Mouse (Mus musculus) frontal cortex, adult 2 months (tissue): ENCODE data around the gene Sult1e1. TPM values are rescaled to one million over a fixed set of nuclear protein-coding genes. Genes with fewer than 3 reads are reported as not detected.

ENCODE experiments used
- DNase-seq, 2 experiments: peaks; one replicate each; pipeline ENCODE4 v3.0.0; 2022; ENCODE audit warnings: low spot score in 1 of 2; ENCODE audit errors: extremely low spot score in 1 of 2
- polyA plus RNA-seq: library from polyadenylated mRNA; depleted of rRNA; stranded (reverse); fragments of >200 nt; gene quantifications from 2 replicates; pipeline ENCODE4 v1.2.3, GENCODE M21; 2012; rRNA removed

The Sult1e1 gene
- polyA plus RNA-seq, result 0.11 TPM in 1 of 2 replicates, not detected in the other

GRCm38 (mm10) chr5:87591494-87591893 is at the start of gene Sult1e1:
TSS of gene Sult1e1 (minus strand) at chr5:87591594.
- no peak for DNase-seq

- DNase-seq, result peak in 1 of 2 experiments; percentile 0
Observed at GRCm38 (mm10) chr5:87622681-87623080, 31.3 kb upstream of the Sult1e1 start.

- no peak for DNase-seq
Observed at GRCm38 (mm10) chr5:87615128-87615390, 23.7 kb upstream of the Sult1e1 start.

- DNase-seq, result no peak
Observed at GRCm38 (mm10) chr5:87614364-87615127, 23.2 kb upstream of the Sult1e1 start.

GRCm38 (mm10) chr5:87601018-87601417 is 9.6 kb upstream of the Sult1e1 start:
- no peak for DNase-seq

GRCm38 (mm10) chr5:87597891-87598290 is 6.5 kb upstream of the Sult1e1 start:
- no peak for DNase-seq

GRCm38 (mm10) chr5:87589916-87590315 is 1.5 kb downstream of the Sult1e1 start:
- DNase-seq, result no peak

GRCm38 (mm10) chr5:87580389-87580788 is 11.0 kb downstream of the Sult1e1 start:
- no peak for DNase-seq

GRCm38 (mm10) chr5:87574174-87574573 is 17.2 kb downstream of the Sult1e1 start:
- DNase-seq, result no peak

- no peak for DNase-seq
Observed at GRCm38 (mm10) chr5:87573490-87573889, 17.9 kb downstream of the Sult1e1 start.

- no peak for DNase-seq
Observed at GRCm38 (mm10) chr5:87572781-87573180, 18.6 kb downstream of the Sult1e1 start.

GRCm38 (mm10) chr5:87568845-87569244 is 22.5 kb downstream of the Sult1e1 start, which contains the start of gene Sult1d1:
TSS of gene Sult1d1 (minus strand) at chr5:87569027.
- DNase-seq, result no peak

- no peak for DNase-seq
Observed at GRCm38 (mm10) chr5:87567306-87567705, 24.1 kb downstream of the Sult1e1 start.

- no peak for DNase-seq
Observed at GRCm38 (mm10) chr5:87562966-87563365, 28.4 kb downstream of the Sult1e1 start.

- no peak for DNase-seq
Observed at GRCm38 (mm10) chr5:87562526-87562925, 28.9 kb downstream of the Sult1e1 start.

GRCm38 (mm10) chr5:87560145-87560544 is 31.2 kb downstream of the Sult1e1 start:
- DNase-seq, result no peak

GRCm38 (mm10) chr5:87550935-87551334 is 40.5 kb downstream of the Sult1e1 start:
- no peak for DNase-seq

GRCm38 (mm10) chr5:87538111-87538510 is 53.3 kb downstream of the Sult1e1 start, which contains the start of gene Sult1b1:
TSS of gene Sult1b1 (minus strand) at chr5:87538195.
- no peak for DNase-seq

- DNase-seq, result no peak
Observed at GRCm38 (mm10) chr5:87535994-87536644, 55.3 kb downstream of the Sult1e1 start.

GRCm38 (mm10) chr5:87532288-87532687 is 59.1 kb downstream of the Sult1e1 start:
- no peak for DNase-seq
